Mouse (Mus musculus) small intestine, adult 2 months (tissue): Measurements from ENCODE around the gene Klhl33. TPM values are rescaled to one million over a fixed set of nuclear protein-coding genes. Genes with fewer than 3 reads are reported as not detected.

Experiments used
- H3K27ac ChIP-seq: fragments of 200-500 bp; 2 replicates; pipeline ENCODE4 v1.5.1; 2012; ENCODE audit warnings: low read depth, low read length, control low read depth, inconsistent platforms; ENCODE audit not compliant: insufficient read depth
- H3K27me3 ChIP-seq: fragments of 200-500 bp; 2 replicates; pipeline ENCODE4 v1.6.1; 2012; ENCODE audit warnings: mild to moderate bottlenecking, moderate library complexity, low read length, inconsistent platforms; ENCODE audit not compliant: control insufficient read depth, insufficient read depth
- H3K36me3 ChIP-seq: fragments of 200-500 bp; 2 replicates; pipeline ENCODE4 v1.6.1; 2012; ENCODE audit warnings: mild to moderate bottlenecking, low read length, control low read depth, inconsistent platforms; ENCODE audit not compliant: control insufficient read depth, insufficient read depth
- H3K4me1 ChIP-seq: fragments of 200-500 bp; 2 replicates; pipeline ENCODE4 v1.6.1; 2012; ENCODE audit warnings: low read length, inconsistent platforms, mixed read lengths; ENCODE audit not compliant: control insufficient read depth, insufficient read depth, insufficient read length
- H3K4me3 ChIP-seq: fragments of 200-500 bp; 2 replicates; pipeline ENCODE4 v1.5.1; 2012; ENCODE audit warnings: low read depth, mild to moderate bottlenecking, control low read depth, inconsistent platforms, low read length, moderate library complexity
- CTCF ChIP-seq: fragments of 200-500 bp; IDR thresholded peaks from 2 replicates; pipeline ENCODE4 v1.5.1; 2012; ENCODE audit warnings: low read depth, mild to moderate bottlenecking, control low read depth, inconsistent platforms, low read length, moderate library complexity, mixed read lengths; ENCODE audit not compliant: insufficient replicate concordance, insufficient read length; ENCODE audit errors: extremely low read depth
- POLR2A ChIP-seq: fragments of 200-500 bp; IDR thresholded peaks from 2 replicates; pipeline ENCODE4 v1.6.1; 2012; ENCODE audit warnings: low read depth, mild to moderate bottlenecking, control low read depth, inconsistent platforms, low read length, moderate library complexity
- WGBS: fragments of 180-500 bp; shearing (Covaris S2); methylation state at CpG from one replicate; pipeline ENCODE4 v1.1.7; 2018; 5-methylcytosine and 5-hydroxymethylcytosine counted together
- polyA plus RNA-seq: library from polyadenylated mRNA; depleted of rRNA; stranded (reverse); fragments of >200 nt; gene quantifications from 2 replicates; pipeline ENCODE4 v1.2.3, GENCODE M21; 2012

Klhl33 gene
- polyA plus RNA-seq, 1 experiment, result 1.7 TPM

- H3K4me3 ChIP-seq, result no peak overlapping the region
- no peak for TF ChIP-seq CTCF
- TF ChIP-seq POLR2A, result no peak
- H3K4me1 ChIP-seq, result peaks cover 17% of the 10 kb centered on the region
- H3K27ac ChIP-seq, result no peak overlapping the region
- 74% methylated on average over 7 of the region's 7 CpGs for WGBS
- H3K36me3 ChIP-seq, result no peaks in the 10 kb centered on the region
- H3K27me3 ChIP-seq, result no peaks in the 10 kb centered on the region
These were observed 5.2 kb downstream of the Klhl33 start for GRCm38 (mm10) chr14:50892091-50892490.

- 97% methylated on average over 8 of the region's 8 CpGs for WGBS
- Histone ChIP-seq H3K4me1 (peaks cover 15% of the 10 kb centered on the region), H3K36me3 (no peaks in the 10 kb centered on the region), H3K27me3 (no peaks in the 10 kb centered on the region), H3K27ac (no peak overlapping the region), H3K4me3 (no peak overlapping the region)
- TF ChIP-seq CTCF (no peak), POLR2A (no peak)
These were observed 5.7 kb downstream of the Klhl33 start for GRCm38 (mm10) chr14:50891621-50892020.

- Histone ChIP-seq H3K4me3 (no peak overlapping the region), H3K27me3 (no peaks in the 10 kb centered on the region), H3K4me1 (peaks cover 6% of the 10 kb centered on the region; the same call in 1 of the 2 replicates), H3K36me3 (no peaks in the 10 kb centered on the region), H3K27ac (peak overlapping the region; percentile 51; the same call in 1 of the 2 replicates)
- 88% methylated on average over 6 of the region's 6 CpGs for WGBS
- TF ChIP-seq CTCF (no peak), POLR2A (no peak)
These were observed 20.9 kb downstream of the Klhl33 start for GRCm38 (mm10) chr14:50876236-50876950.

- peaks cover 8% of the 10 kb centered on the region; the same call in 1 of the 2 replicates for H3K4me1 ChIP-seq
- TF ChIP-seq POLR2A (no peak), CTCF (no peak)
- H3K36me3 ChIP-seq, result no peaks in the 10 kb centered on the region
- 46% methylated on average over 6 of the region's 6 CpGs for whole genome bisulfite sequencing
- peak overlapping the region; percentile 51 for H3K27ac ChIP-seq
- H3K27me3 ChIP-seq, result no peaks in the 10 kb centered on the region
- H3K4me3 ChIP-seq, result no peak overlapping the region
These were observed 21.6 kb downstream of the Klhl33 start for GRCm38 (mm10) chr14:50875591-50876230.

- H3K27ac ChIP-seq, result peak overlapping the region; percentile 76
- H3K27me3 ChIP-seq, result no peaks in the 10 kb centered on the region
- no peak overlapping the region for H3K4me3 ChIP-seq
- 48% methylated on average over 3 of the region's 3 CpGs for WGBS
- TF ChIP-seq POLR2A, result no peak
- no peak for TF ChIP-seq CTCF
- no peaks in the 10 kb centered on the region for H3K36me3 ChIP-seq
- H3K4me1 ChIP-seq, result peaks cover 8% of the 10 kb centered on the region; the same call in 1 of the 2 replicates
These were observed 22.1 kb downstream of the Klhl33 start for GRCm38 (mm10) chr14:50875175-50875574.

- no peak overlapping the region for H3K27ac ChIP-seq
- no peak overlapping the region for H3K4me3 ChIP-seq
- H3K36me3 ChIP-seq, result peaks cover 14% of the 10 kb centered on the region
- H3K4me1 ChIP-seq, result peaks cover 20% of the 10 kb centered on the region; the same call in 1 of the 2 replicates
- no peaks in the 10 kb centered on the region for H3K27me3 ChIP-seq
- WGBS, result 83% methylated on average over 2 of the region's 2 CpGs
- TF ChIP-seq POLR2A, result no peak
- TF ChIP-seq CTCF, result no peak
These were observed 26.0 kb downstream of the Klhl33 start for GRCm38 (mm10) chr14:50871284-50871683.

- peaks cover 22% of the 10 kb centered on the region; the same call in 1 of the 2 replicates for H3K4me1 ChIP-seq
- 23% methylated on average over 5 of the region's 5 CpGs for WGBS
- TF ChIP-seq POLR2A, result no peak
- no peak for TF ChIP-seq CTCF
- H3K4me3 ChIP-seq, result peak overlapping the region; percentile 72
- H3K36me3 ChIP-seq, result peaks cover 19% of the 10 kb centered on the region
- H3K27me3 ChIP-seq, result no peaks in the 10 kb centered on the region
- peak overlapping the region; percentile 92 for H3K27ac ChIP-seq
These were observed 26.5 kb downstream of the Klhl33 start for GRCm38 (mm10) chr14:50870805-50871143.
